Mouse (Mus musculus) cortical plate, adult 2 months (tissue): ENCODE measurements around the gene Fen1. TPM values are rescaled to one million over a fixed set of nuclear protein-coding genes. Genes with fewer than 3 reads are reported as not detected.

ENCODE experiments used
- H3K27ac ChIP-seq: fragments of 200-500 bp; 2 replicates; pipeline ENCODE4 v1.5.1; 2012; ENCODE audit warnings: low read length, control low read depth, inconsistent platforms; ENCODE audit not compliant: insufficient read depth
- H3K4me1 ChIP-seq: fragments of 200-500 bp; 2 replicates; pipeline ENCODE4 v1.6.1; 2011; ENCODE audit warnings: low read length; ENCODE audit not compliant: control insufficient read depth, insufficient read depth
- H3K4me3 ChIP-seq: fragments of 200-500 bp; 2 replicates; pipeline ENCODE4 v1.5.1; 2011; ENCODE audit warnings: mild to moderate bottlenecking, low read length, control low read depth; ENCODE audit not compliant: insufficient read depth
- CTCF ChIP-seq: fragments of 200-500 bp; IDR thresholded peaks from 2 replicates; pipeline ENCODE4 v1.5.1; 2011; ENCODE audit warnings: mild to moderate bottlenecking, control low read depth, low read length; ENCODE audit not compliant: insufficient read depth; ENCODE audit errors: extremely low read depth
- POLR2A ChIP-seq: fragments of 200-500 bp; IDR thresholded peaks from 2 replicates; pipeline ENCODE4 v1.6.1; 2011; ENCODE audit warnings: mild to moderate bottlenecking, low read length, control low read depth; ENCODE audit not compliant: insufficient read depth; ENCODE audit errors: extremely low read depth
- polyA plus RNA-seq: library from polyadenylated mRNA; depleted of rRNA; stranded (reverse); fragments of >200 nt; gene quantifications from 2 replicates; pipeline ENCODE4 v1.2.3, GENCODE M21; 2012

Gene Fen1
- polyA plus RNA-seq, 1 experiment = 12.5 TPM

DNA sequence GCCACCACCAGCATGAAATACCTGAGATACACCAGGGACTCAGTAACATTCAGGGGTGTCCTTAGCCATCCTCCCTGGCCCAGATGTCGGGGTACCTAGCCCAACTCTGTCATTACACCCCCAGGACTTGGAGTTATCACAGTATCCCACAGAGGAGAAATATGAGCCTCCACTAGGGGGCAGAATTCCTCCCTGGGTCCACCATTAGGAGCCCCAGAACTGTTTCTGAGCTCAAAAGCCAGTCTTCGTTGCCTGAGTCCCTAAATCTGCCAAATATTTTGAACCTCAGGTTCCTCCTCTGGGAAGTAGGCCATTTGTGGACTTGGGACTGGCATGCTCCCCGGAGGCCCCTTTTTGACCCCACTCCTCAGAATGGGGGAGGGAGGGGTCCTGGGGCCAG, 15.1 kb upstream of the Fen1 start:
- TF ChIP-seq POLR2A (no peak), CTCF (peak; percentile 49)

DNA sequence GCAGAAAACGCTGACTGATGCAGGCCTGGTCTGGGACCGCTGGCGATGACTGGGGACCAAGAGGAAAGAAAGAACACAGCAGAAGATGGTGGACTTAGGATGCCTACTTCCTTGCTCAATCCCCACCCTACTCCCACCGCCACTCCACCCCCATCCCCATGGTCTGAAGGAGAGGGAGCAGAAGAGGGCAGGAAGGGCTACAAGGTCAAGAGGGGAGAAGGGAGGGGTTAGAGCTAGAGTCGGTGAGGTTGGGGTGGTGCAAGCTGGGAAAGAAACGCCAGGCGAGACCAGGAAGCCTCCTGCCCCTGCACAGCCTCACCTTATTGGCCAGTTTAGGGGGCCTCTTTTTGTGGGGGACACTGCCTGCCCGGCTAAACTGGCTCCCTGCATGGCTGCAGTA, 12.1 kb upstream of the Fen1 start:
- Histone ChIP-seq H3K4me3 (no peak overlapping the region), H3K4me1 (no peaks in the 10 kb centered on the region), H3K27ac (no peak overlapping the region)
- TF ChIP-seq POLR2A (no peak), CTCF (no peak)

More for the DNA sequence above, 15.1 kb upstream of the Fen1 start:
- Histone ChIP-seq H3K4me1 (no peaks in the 10 kb centered on the region), H3K27ac (no peak overlapping the region), H3K4me3 (no peak overlapping the region)

DNA sequence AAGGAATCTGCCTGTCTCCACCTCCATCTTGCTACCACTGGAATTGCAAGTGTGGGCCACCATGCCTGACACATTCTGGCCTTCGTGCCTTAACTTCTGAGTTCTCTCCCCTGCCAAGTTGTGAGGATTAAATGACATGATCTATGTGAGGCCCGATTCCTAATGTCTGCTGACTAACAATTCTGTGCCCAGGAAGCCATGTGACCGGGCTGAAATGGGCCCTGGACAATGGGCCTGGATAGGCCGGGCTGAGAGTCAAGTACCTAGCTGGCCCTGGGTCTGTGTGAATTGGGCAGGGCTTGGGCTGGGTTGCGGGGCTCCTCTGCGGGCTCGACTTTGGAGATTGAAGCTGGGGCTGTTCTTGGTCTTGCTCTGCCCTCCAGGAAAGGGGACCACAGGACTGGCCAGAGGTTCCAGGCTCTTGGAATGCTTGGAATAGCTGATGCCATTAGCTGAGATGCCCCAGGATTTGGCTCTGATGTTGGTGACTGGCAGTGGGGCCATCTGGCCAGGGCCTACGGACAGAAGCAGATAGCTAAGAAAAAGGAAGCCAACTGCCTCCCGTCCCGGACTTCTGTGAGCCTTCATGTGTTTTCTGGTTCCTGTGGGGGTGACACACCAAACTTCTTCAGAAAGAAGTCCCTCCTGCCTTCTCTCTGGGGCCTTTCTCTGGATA, 10.0 kb upstream of the Fen1 start:
- H3K4me1 ChIP-seq = no peaks in the 10 kb centered on the region
- TF ChIP-seq POLR2A (no peak), CTCF (no peak)
- H3K4me3 ChIP-seq = no peak overlapping the region
- no peak overlapping the region for H3K27ac ChIP-seq

DNA sequence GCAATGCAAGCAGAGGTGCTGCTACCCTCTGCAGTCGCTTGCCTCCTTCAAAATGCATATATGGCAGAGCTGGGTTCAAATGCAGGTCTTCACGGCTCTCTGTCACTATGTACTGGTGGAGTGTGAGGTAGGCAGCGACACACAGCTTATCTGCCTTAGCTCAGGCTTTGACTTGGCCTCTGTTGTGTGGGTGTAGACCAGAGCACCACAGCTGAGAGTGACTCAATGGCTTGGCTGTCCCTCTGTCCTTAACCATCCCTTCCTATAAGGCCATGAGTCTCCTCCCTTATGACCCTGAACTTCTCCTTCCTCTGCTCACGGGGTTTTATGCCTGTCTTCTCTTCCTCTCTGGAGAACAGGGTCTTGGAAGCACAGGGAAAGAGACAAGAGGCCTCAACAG, 6.9 kb upstream of the Fen1 start:
- Histone ChIP-seq H3K27ac (no peak overlapping the region), H3K4me1 (no peaks in the 10 kb centered on the region)
- no peak for TF ChIP-seq POLR2A
- TF ChIP-seq CTCF = no peak

DNA sequence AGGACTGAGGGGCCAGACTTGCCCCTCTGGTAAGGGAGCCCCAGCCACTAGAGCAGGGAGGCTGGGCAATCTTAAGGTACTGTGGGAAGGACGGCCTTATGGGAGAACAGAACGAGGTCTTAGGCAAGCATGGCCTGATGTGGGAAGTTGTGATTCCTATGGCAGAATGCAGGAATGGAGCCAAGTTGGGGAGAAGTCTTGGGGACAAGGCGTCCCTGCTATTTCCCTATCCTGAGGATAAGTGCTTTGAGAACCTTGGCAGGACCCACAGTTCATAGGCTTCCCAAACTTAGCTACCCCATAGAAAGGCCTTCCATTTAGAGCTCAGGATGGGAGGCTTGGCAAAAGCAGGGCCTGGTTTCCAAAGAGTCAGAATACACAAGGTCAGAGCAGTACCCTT, 4.9 kb upstream of the Fen1 start:
- no peaks in the 10 kb centered on the region for H3K4me1 ChIP-seq
- H3K27ac ChIP-seq = no peak overlapping the region
- TF ChIP-seq CTCF = no peak
- TF ChIP-seq POLR2A = no peak
- no peak overlapping the region for H3K4me3 ChIP-seq

More for the DNA sequence above, 6.9 kb upstream of the Fen1 start:
- H3K4me3 ChIP-seq = no peak overlapping the region

DNA sequence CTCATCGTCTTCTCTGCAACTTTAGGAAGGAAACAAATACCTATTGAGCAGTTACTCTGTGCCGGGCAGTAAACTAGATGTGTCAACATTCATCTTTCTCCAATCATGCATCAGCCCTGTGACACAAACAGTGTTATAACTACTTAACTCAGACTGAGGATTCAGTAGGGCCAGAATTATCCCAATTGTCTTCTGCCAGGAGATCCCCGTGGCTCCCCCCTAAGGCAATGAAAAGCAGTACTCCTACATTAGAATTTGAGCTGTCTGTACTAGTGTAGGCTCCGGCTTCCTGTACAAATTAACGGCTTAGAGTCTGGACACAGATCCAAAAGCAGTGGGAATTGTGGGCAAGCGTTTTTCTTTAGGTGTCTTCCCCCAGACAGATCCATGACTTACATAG, 1.1 kb upstream of the Fen1 start:
- TF ChIP-seq CTCF = no peak
- Histone ChIP-seq H3K27ac (peak overlapping the region; percentile 61), H3K4me3 (peak overlapping the region; percentile 46; the same call in 1 of the 2 replicates), H3K4me1 (peaks cover 2% of the 10 kb centered on the region; the same call in 1 of the 2 replicates)

DNA sequence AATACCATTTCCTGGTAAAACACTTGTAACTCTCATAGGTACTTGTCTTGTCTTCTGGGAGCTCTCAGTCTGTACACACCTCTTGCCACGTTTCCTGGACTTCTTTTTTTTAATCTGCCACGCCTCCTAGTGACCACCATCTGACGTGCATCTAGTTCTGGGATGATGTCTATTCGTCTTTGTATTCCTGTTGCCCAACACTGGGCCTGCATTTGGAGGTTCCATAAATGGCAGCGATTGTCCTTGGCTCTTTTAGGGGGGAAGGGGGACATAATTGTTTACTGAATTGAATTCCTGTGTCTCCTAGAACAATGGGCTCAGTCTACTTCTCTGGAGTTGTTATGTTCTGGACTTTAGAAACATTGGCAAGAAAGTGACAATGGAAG, 640 bp upstream of the Fen1 start:
- H3K4me3 ChIP-seq = peak overlapping the region; percentile 46
- peaks cover 2% of the 10 kb centered on the region; the same call in 1 of the 2 replicates for H3K4me1 ChIP-seq
- peak; percentile 19; the same call in 1 of the 2 replicates for TF ChIP-seq CTCF
- no peak for TF ChIP-seq POLR2A
- H3K27ac ChIP-seq = no peak overlapping the region; the same call in 1 of the 2 replicates

DNA sequence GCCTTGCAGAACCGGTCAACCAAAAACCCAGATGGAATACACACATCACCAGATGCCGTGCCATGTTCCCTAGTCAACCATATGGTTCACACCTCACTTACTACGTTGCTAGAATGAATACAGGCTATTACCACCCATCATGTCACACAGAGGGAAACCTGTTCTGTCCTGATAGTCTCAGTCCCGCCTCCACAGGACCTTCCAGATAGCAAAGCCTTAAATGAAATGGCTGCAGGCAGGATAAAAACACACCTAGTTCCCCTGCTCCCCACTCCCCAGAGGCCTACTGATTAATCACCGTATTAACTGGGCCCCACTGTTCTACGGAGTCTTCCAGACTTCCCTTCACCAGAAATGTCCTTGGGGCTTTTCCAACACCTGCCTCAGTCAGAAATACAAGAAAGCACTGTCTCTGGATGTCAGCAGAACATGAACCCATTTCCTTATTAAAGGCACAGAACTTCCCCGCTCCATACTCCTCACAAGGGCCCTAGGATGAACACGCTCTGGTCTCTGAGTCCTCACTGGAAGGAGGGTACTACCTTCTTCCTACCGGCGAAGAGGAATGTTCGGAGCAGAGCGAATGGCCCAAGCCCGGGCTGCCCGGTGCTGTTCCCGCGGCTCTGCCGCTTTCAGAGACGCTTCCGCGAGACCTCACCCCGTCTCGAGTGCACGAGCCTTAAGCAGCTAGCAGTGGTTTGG, 672 bp downstream of the Fen1 start:
- Histone ChIP-seq H3K4me1 (peaks cover 2% of the 10 kb centered on the region; the same call in 1 of the 2 replicates), H3K4me3 (peak overlapping the region; percentile 46), H3K27ac (no peak overlapping the region)
- TF ChIP-seq CTCF (no peak), POLR2A (no peak)

DNA sequence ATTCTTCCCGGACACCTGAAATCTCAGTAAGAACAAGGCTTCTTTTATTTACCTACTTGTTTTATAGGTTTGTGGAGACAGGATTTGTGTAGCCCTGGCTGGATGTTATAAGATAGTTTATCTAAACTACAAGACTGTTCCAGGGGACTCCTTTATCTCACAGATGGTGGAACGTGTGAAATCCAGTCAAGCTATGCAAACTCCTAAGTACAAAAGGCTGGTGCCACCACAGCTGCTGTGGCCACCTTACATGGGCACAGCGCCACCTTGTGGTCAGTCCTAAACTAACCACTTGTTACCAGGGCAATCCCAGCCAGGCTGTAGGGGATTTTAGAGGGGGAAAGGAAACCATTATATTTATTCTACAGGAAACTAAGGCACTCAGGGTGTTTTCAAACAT, 5.2 kb downstream of the Fen1 start:
- TF ChIP-seq CTCF (peak; percentile 91), POLR2A (no peak)
- H3K4me3 ChIP-seq = no peak overlapping the region

DNA sequence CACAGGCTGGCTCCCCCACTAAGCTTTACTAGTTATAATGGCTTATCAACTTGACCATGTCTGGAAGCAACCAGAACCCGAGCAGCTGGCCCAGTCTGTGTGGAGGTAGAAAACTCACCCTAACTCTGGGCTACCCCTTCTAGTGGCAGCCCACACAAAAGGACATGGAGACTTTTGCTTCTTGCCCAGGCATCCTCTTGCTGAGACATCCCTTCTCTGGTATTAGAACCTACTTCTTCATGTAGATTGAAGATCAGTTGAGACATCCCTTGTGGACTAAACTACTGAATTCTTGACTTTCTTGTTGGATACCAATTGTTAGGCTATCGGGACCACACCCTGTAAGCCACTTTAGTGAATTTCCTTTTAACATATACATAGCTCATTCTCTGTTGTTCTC, 5.7 kb downstream of the Fen1 start:
- no peak for TF ChIP-seq POLR2A
- TF ChIP-seq CTCF = no peak
- peaks cover 2% of the 10 kb centered on the region; the same call in 1 of the 2 replicates for H3K4me1 ChIP-seq
- no peak overlapping the region for H3K27ac ChIP-seq
- H3K4me3 ChIP-seq = no peak overlapping the region

More for the DNA sequence above, 5.2 kb downstream of the Fen1 start:
- Histone ChIP-seq H3K4me1 (peaks cover 2% of the 10 kb centered on the region; the same call in 1 of the 2 replicates), H3K27ac (no peak overlapping the region)
